Comparison of ENCODE assay signal across 11 mouse cellular contexts in the genomic region with DNA sequence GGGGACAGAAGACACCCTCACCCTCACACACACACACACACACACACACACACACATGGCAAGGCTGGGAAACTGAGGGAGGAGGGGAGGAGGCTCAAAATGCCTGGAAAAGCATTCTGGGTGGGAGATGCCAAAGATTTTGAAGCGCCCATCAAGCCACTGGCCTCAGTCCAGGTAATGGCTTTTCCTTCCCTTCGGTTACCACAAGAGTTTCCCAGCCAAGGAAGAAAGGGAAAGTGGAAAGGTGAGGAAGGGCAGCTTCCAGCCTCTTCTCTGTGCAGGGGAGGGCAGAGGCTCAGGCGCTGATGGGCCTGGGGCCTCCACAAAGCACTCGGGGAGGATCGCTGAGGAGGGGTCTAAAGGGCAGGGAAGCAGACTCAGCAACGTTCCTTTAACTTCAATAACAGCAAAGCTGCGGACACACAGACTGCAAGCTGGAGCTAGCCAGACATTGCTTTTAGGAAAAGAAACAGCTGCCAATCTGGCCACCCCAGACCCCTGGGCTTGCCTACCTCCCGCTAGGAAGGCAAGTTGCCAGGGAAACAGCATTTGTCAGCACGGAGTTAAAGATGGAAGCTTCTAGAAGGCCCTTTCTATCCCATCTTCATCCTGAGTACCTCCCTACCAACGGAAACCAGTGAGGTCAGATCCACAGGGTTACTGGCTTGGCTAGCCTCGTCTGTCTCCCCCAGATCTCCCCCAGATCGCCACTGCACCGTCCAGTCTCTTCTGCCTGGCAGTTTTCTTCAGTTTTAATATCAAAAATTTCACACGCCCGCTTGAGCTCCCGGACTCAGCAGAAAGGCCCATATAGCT. TPM values are rescaled to one million over a fixed set of nuclear protein-coding genes. Genes with fewer than 3 reads are reported as not detected.
DNase-seq lines count a peak whose midpoint lies in the region; ATAC-seq lines count a peak whose summit lies in the region.
"Had no signal": no experiment of that assay in that cellular context is flagged by ENCODE, and none has a peak within 500 bp of the region (broad histone marks: within the 10 kb centered on the region; RNA-seq: fewer than 3 reads in every experiment).

No protein-coding gene starts in this region.

- ATAC-seq in midbrain, embryonic 11.5 days (ENCODE audit: low FRiP score) = no peak
- ATAC-seq in hindbrain, embryonic 16.5 days = peak; percentile 50
- ATAC-seq in stomach, embryonic 15.5 days (ENCODE audit: insufficient read depth, low FRiP score, low read depth) = 0 out of 2 replicates have a peak, but pooled peaks have one; percentile 27

- peak; percentile 78 for DNase-seq in heart, adult 11 months
- DNase-seq in heart, postnatal 4 days = no peak
- no peak for DNase-seq in midbrain, embryonic 10.5 days (ENCODE audit: low spot score)
- no peak for DNase-seq in midbrain, embryonic 11.5 days (ENCODE audit: low spot score, missing footprints)
- no peak for DNase-seq in ovary, postnatal 36 days (ENCODE audit: low spot score)
- DNase-seq: adrenal gland, postnatal 10 days; lung, adult 18-20 months; right cerebral cortex, postnatal 4 days had no signal

- peaks cover 47% of the 10 kb centered on the region for H3K4me1 ChIP-seq in midbrain, embryonic 10.5 days
- H3K4me1 ChIP-seq in midbrain, embryonic 11.5 days (ENCODE audit: control insufficient read depth, insufficient read depth, low read length) = peaks cover 6% of the 10 kb centered on the region; the same call in 1 of the 2 replicates
- peaks cover 17% of the 10 kb centered on the region for H3K4me1 ChIP-seq in hindbrain, embryonic 16.5 days (ENCODE audit: control insufficient read depth, insufficient read depth, low read depth, low read length)
- H3K4me1 ChIP-seq in stomach, embryonic 15.5 days = peaks cover 11% of the 10 kb centered on the region; the same call in 1 of the 2 replicates

- no peaks in the 10 kb centered on the region for H3K27me3 ChIP-seq in midbrain, embryonic 10.5 days (ENCODE audit: low read depth, poor library complexity, severe bottlenecking)
- no peaks in the 10 kb centered on the region for H3K27me3 ChIP-seq in midbrain, embryonic 11.5 days (ENCODE audit: control insufficient read depth, insufficient read depth, low read length)
- H3K27me3 ChIP-seq in hindbrain, embryonic 16.5 days (replicated peaks; ENCODE audit: control insufficient read depth, insufficient read depth, low read length) = no peaks in the 10 kb centered on the region
- no peaks in the 10 kb centered on the region for H3K27me3 ChIP-seq in stomach, embryonic 15.5 days (replicated peaks)

- H3K9ac ChIP-seq in midbrain, embryonic 11.5 days (ENCODE audit: low read length) = no peak overlapping the region
- H3K9ac ChIP-seq in hindbrain, embryonic 16.5 days (ENCODE audit: low read depth, low read length) = no peak overlapping the region
- no peak overlapping the region for H3K9ac ChIP-seq in stomach, embryonic 15.5 days

- peak overlapping the region; percentile 67; the same call in 1 of the 2 replicates for H3K27ac ChIP-seq in midbrain, embryonic 10.5 days (replicated peaks)
- H3K27ac ChIP-seq in midbrain, embryonic 11.5 days (ENCODE audit: low read depth, low read length) = no peak overlapping the region
- no peak overlapping the region; the same call in 1 of the 2 replicates for H3K27ac ChIP-seq in hindbrain, embryonic 16.5 days (ENCODE audit: low read depth, low read length)
- peak overlapping the region; percentile 26; the same call in 1 of the 2 replicates for H3K27ac ChIP-seq in stomach, embryonic 15.5 days

- no peak overlapping the region for H3K4me2 ChIP-seq in midbrain, embryonic 11.5 days
- H3K4me2 ChIP-seq in hindbrain, embryonic 16.5 days (ENCODE audit: low read length) = no peak overlapping the region
- H3K4me2 ChIP-seq in stomach, embryonic 15.5 days = peak overlapping the region; percentile 10; the same call in 1 of the 2 replicates

- WGBS in midbrain, embryonic 10.5 days = 74% methylated on average over 16 of the region's 16 CpGs
- 69% methylated on average over 16 of the region's 16 CpGs for WGBS in midbrain, embryonic 11.5 days
- WGBS in hindbrain, embryonic 16.5 days = 48% methylated on average over 16 of the region's 16 CpGs
- WGBS in stomach, embryonic 15.5 days = 47% methylated on average over 16 of the region's 16 CpGs

- no peak overlapping the region for H3K4me3 ChIP-seq in midbrain, embryonic 10.5 days
- no peak overlapping the region for H3K4me3 ChIP-seq in midbrain, embryonic 11.5 days (ENCODE audit: low read depth, low read length)
- no peak overlapping the region for H3K4me3 ChIP-seq in hindbrain, embryonic 16.5 days (ENCODE audit: low read length)
- H3K4me3 ChIP-seq in stomach, embryonic 15.5 days (replicated peaks) = no peak overlapping the region
- H3K4me3 ChIP-seq: myocyte had no signal

- H3K9me3 ChIP-seq in midbrain, embryonic 10.5 days (replicated peaks) = no peaks in the 10 kb centered on the region
- no peaks in the 10 kb centered on the region for H3K9me3 ChIP-seq in midbrain, embryonic 11.5 days (ENCODE audit: control insufficient read depth, low read length)
- H3K9me3 ChIP-seq in hindbrain, embryonic 16.5 days (ENCODE audit: control insufficient read depth, low read length) = no peaks in the 10 kb centered on the region
- H3K9me3 ChIP-seq in stomach, embryonic 15.5 days = no peaks in the 10 kb centered on the region

- peaks cover 3% of the 10 kb centered on the region; the same call in 1 of the 2 replicates for H3K36me3 ChIP-seq in midbrain, embryonic 10.5 days
- H3K36me3 ChIP-seq in midbrain, embryonic 11.5 days (ENCODE audit: control insufficient read depth, insufficient read depth, low read length) = no peaks in the 10 kb centered on the region
- H3K36me3 ChIP-seq in hindbrain, embryonic 16.5 days (ENCODE audit: control insufficient read depth, insufficient read depth, low read length) = peaks cover 2% of the 10 kb centered on the region; the same call in 1 of the 2 replicates
- no peaks in the 10 kb centered on the region for H3K36me3 ChIP-seq in stomach, embryonic 15.5 days

RNA-seq across cellular contexts. Expression of gene Ext2, which starts 43.1 kb away (rescaled TPM):
- total RNA-seq in heart, postnatal 4 days (2021) = 10 to 100 TPM; 60.2 to 61.4 TPM
- 72.3 and 78.2 TPM in 2 replicates for polyA plus RNA-seq in midbrain, embryonic 10.5 days (2016; fragmentation: Nextera tagmentation; extraction: Ambion mirVana)
- polyA plus RNA-seq in midbrain, embryonic 11.5 days (2014; fragmentation: Nextera tagmentation; extraction: Ambion mirVana) = 63.8 and 68.2 TPM in 2 replicates
- polyA plus RNA-seq in hindbrain, embryonic 16.5 days (2015; fragmentation: Nextera tagmentation; extraction: Ambion mirVana) = 68.2 and 81.9 TPM in 2 replicates
- 102 and 109 TPM in 2 replicates for polyA plus RNA-seq in stomach, embryonic 15.5 days (2015; fragmentation: Nextera tagmentation; extraction: Ambion mirVana)

Comparison
In these comparisons a context has a peak if more than half of its experiments do, and no peak if none do; other contexts are left out.
1. H3K27ac ChIP-seq: peak in midbrain, embryonic 10.5 days (single experiment) and stomach, embryonic 15.5 days (single experiment); none in midbrain, embryonic 11.5 days (single experiment) and hindbrain, embryonic 16.5 days (single experiment).